Mouse (Mus musculus): Measurements from ENCODE around the gene Cnn1. TPM values are rescaled to one million over a fixed set of nuclear protein-coding genes. Genes with fewer than 3 reads are reported as not detected.

Gene Cnn1
- total and polyA plus RNA-seq, 3 experiments, result 0.06 to 0.19 TPM; not detected in 1

DNA sequence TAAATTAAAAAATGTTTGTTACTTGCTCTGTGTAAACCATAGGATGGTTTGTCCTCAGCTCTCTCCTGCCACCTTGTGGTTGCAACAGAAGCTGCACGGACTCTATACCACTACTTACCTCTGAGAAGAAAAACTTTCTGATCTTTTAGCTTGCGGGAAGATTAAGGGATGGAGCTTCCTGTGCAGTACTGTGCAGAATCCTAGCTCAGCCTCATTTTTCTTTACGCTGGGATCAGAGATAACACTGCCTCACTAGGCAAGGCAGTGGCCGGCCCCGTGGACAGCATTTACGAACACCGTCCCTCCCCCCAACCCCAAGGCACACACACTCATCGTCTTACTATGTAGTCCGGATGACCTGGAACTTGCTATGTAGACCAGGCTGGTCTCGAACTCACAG lies 56.6 kb downstream of the Cnn1 start (continued):
- TF ChIP-seq BHLHE40 (IDR thresholded peaks at IDR 0.05; ENCODE audit: borderline replicate concordance, low read depth, low read length) (no peak; the same call in 1 of the 2 replicates), E2F4 (IDR thresholded peaks at IDR 0.05; ENCODE audit: borderline replicate concordance, low read depth, low read length) (no peak), ELF1 (IDR thresholded peaks at IDR 0.05; ENCODE audit: low read depth, low read length) (no peak), RAD21 (IDR thresholded peaks at IDR 0.05; ENCODE audit: low read depth, low read length) (no peak; the same call in none of the 2 replicates), ZKSCAN1 (IDR thresholded peaks at IDR 0.05; ENCODE audit: low read depth, low read length) (no peak), POLR2A (IDR thresholded peaks at IDR 0.05; ENCODE audit: control insufficient read depth in 1 of 2, insufficient read depth in 1 of 2, low read depth in 1 of 2, low read length in 2 of 2, poor library complexity in 1 of 2) (0 out of 4 replicates have a peak, but pooled peaks have one; percentile 21 to 31), TCF12 (IDR thresholded peaks at IDR 0.05; ENCODE audit: low read depth, low read length) (peak; percentile 50), CHD2 (IDR thresholded peaks at IDR 0.05; ENCODE audit: low read length) (no peak; the same call in 1 of the 2 replicates), POLR2AphosphoS5 (IDR thresholded peaks at IDR 0.05; ENCODE audit: borderline replicate concordance, low read depth, low read length) (no peak), ZNF384 (IDR thresholded peaks at IDR 0.05; ENCODE audit: low read depth, low read length) (peak; percentile 71), JUND (IDR thresholded peaks at IDR 0.05; ENCODE audit: low read depth, low read length) (peak; percentile 62; the same call in 1 of the 2 replicates), NRF1 (IDR thresholded peaks at IDR 0.05; ENCODE audit: insufficient read depth, low read depth, low read length, poor library complexity, severe bottlenecking) (no peak), ZMIZ1 (IDR thresholded peaks at IDR 0.05; ENCODE audit: low read depth, low read length) (no peak), TAL1 (IDR thresholded peaks at IDR 0.05; ENCODE audit: low read length) (no peak)

DNA sequence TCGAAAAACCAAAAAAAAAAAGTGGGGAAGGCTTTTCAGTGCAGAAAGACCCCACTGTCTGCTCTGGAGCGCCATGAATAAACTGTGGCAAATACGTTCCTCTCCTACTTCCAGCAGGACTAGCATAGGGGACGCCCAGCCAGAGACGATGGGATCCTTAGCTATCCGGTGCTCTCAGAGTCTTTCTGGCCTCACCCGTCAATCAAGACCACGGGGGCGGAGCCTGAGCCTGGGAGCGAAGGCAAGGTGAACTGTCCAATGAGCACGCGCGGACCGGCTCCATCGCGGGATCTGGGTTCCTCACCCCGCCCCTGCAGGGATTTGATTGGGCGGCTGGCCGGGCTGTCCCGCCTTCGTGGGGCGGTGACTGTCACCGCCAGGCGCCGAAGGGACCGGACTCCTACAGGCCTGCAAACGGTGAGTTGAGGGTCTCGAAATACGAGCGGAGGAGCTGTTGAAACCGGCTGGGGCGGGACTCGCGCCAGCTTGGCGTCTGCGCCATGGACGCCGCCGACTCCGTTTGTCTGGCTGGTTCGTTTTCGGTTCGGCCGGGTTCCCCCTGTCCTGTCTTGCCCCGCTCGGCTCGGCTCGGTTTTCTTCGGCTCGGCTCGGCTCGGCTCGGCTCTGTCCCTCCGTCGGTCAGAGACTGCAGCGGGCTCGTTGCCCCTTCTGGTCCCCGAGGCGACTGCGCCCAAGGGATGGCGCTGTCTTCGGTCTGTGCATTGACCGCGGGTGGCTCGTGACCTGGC lies 57.7 kb downstream of the Cnn1 start, which contains the start of gene Pigyl:
Pigyl (plus strand) TSS at position 350 of the 749 bp plus-strand sequence.
- Histone ChIP-seq H3K9me3 (replicated peaks; ENCODE audit: insufficient read depth, low read length) (no peaks in the 10 kb centered on the region), H3K4me3 (ENCODE audit: control insufficient read depth in 1 of 2, insufficient read depth in 1 of 2, low read depth in 2 of 2, low read length in 2 of 2) (peak within 1 kb of the TSS; percentile 68 to 71), H3K36me3 (ENCODE audit: control insufficient read depth in 1 of 2, insufficient read depth in 2 of 2, low read length in 2 of 2) (peaks cover 0 to 2% of the 10 kb centered on the region in 2 experiments; a peak in 1 of 4 replicates), H3K27me3 (ENCODE audit: control insufficient read depth in 1 of 2, insufficient read depth in 2 of 2, low read length in 2 of 2) (no peaks in the 10 kb centered on the region), H3K9ac (ENCODE audit: control insufficient read depth, low read depth, low read length, poor library complexity, severe bottlenecking) (peak within 1 kb of the TSS; percentile 74), H3K4me1 (ENCODE audit: control insufficient read depth in 1 of 2, insufficient read depth in 2 of 2, low read length in 2 of 2) (peaks cover 3 to 14% of the 10 kb centered on the region in 2 experiments; a peak in 2 of 4 replicates), H3K79me2 (ENCODE audit: control insufficient read depth, insufficient read depth, low read length, poor library complexity) (peaks cover 8% of the 10 kb centered on the region), H3K27ac (ENCODE audit: control insufficient read depth, low read depth, low read length) (peak within 1 kb of the TSS; percentile 62)
- DNase-seq (ENCODE audit: low read depth, low spot score), result peak; percentile 100
- TF ChIP-seq MAX (IDR thresholded peaks at IDR 0.05; ENCODE audit: low read length), result peak; percentile 76
- peak; percentile 87 for TF ChIP-seq SIN3A (IDR thresholded peaks at IDR 0.05; ENCODE audit: low read length)
- peak; percentile 37 for TF ChIP-seq SMC3 (IDR thresholded peaks at IDR 0.05; ENCODE audit: low read depth, low read length)
- peak; percentile 98 to 99 for TF ChIP-seq POLR2A (IDR thresholded peaks at IDR 0.05; ENCODE audit: control insufficient read depth in 1 of 2, insufficient read depth in 1 of 2, low read depth in 1 of 2, low read length in 2 of 2, poor library complexity in 1 of 2)
- 0 out of 4 replicates have a peak, but pooled peaks of 1 of the 2 experiments have one; percentile 6 for TF ChIP-seq EP300 (IDR thresholded peaks at IDR 0.05; ENCODE audit: low read depth in 1 of 2, low read length in 2 of 2)
- TF ChIP-seq MAFK (IDR thresholded peaks at IDR 0.05; ENCODE audit: borderline replicate concordance, low read depth, low read length), result no peak
- TF ChIP-seq NELFE (IDR thresholded peaks at IDR 0.05; ENCODE audit: low read depth, low read length), result peak; percentile 100
- peak; percentile 97 for TF ChIP-seq ZMIZ1 (IDR thresholded peaks at IDR 0.05; ENCODE audit: low read depth, low read length)
- TF ChIP-seq ZC3H11A (IDR thresholded peaks at IDR 0.05; ENCODE audit: low read depth, low read length), result no peak
- TF ChIP-seq ETS1 (IDR thresholded peaks at IDR 0.05; ENCODE audit: low read depth, low read length), result no peak; the same call in 1 of the 2 replicates
- TF ChIP-seq CTCF (IDR thresholded peaks at IDR 0.05 in 2 of 3, conservative IDR thresholded peaks at IDR 0.05 in 1 of 3; ENCODE audit: control insufficient read depth in 1 of 3, insufficient read depth in 1 of 3, low read depth in 2 of 3, low read length in 3 of 3, poor library complexity in 1 of 3, severe bottlenecking in 1 of 3), result peak in 2 of 3 experiments; percentile 44 to 55; a peak in 5 of 6 replicates
- no peak; the same call in 1 of the 2 replicates for TF ChIP-seq RAD21 (IDR thresholded peaks at IDR 0.05; ENCODE audit: low read depth, low read length)
- TF ChIP-seq KAT2A (conservative IDR thresholded peaks at IDR 0.05; ENCODE audit: low read depth, low read length), result peak; percentile 72
- peak; percentile 84 for TF ChIP-seq HCFC1 (IDR thresholded peaks at IDR 0.05; ENCODE audit: low read depth, low read length)
- TF ChIP-seq MXI1 (IDR thresholded peaks at IDR 0.05; ENCODE audit: low read depth, low read length), result peak; percentile 81
- TF ChIP-seq CHD2 (IDR thresholded peaks at IDR 0.05; ENCODE audit: low read length), result peak; percentile 94
- TF ChIP-seq USF2 (IDR thresholded peaks at IDR 0.05; ENCODE audit: borderline replicate concordance in 1 of 2, insufficient read depth in 1 of 2, low read depth in 1 of 2, low read length in 2 of 2), result no peak
- 0 out of 2 replicates have a peak, but pooled peaks have one; percentile 8 for TF ChIP-seq BHLHE40 (IDR thresholded peaks at IDR 0.05; ENCODE audit: borderline replicate concordance, low read depth, low read length)
- 0 out of 2 replicates have a peak, but pooled peaks have one; percentile 34 for TF ChIP-seq CHD1 (IDR thresholded peaks at IDR 0.05; ENCODE audit: low read depth, low read length)
- peak; percentile 72 for TF ChIP-seq NRF1 (IDR thresholded peaks at IDR 0.05; ENCODE audit: insufficient read depth, low read depth, low read length, poor library complexity, severe bottlenecking)
- TF ChIP-seq UBTF (IDR thresholded peaks at IDR 0.05; ENCODE audit: borderline replicate concordance, insufficient read depth, low read depth, low read length), result 0 out of 2 replicates have a peak, but pooled peaks have one; percentile 58
- TF ChIP-seq TCF12 (IDR thresholded peaks at IDR 0.05; ENCODE audit: low read depth, low read length), result peak; percentile 83
- TF ChIP-seq USF1 (IDR thresholded peaks at IDR 0.05; ENCODE audit: low read depth, low read length), result peak; percentile 72
